20 mouse cellular contexts compared by ENCODE assay signal in the genomic region with DNA sequence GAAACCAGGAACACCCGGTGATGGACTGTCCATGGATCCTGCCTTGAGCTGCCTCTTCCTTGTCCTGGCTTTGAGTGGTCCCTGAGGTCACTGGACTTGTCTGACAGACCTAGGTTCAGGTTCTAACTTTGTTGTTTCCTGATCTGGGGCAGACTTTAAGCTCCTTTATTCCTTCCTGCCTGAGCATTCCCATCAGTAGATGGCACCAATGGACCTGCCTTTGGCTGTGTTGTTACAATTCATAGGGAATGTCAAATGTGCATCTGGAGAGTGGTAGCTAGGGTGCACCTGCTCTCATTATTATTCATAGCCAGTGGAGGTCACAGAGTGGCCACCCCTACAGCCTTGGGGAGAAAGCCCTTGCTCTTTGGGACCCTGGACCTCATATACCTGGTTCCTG.
A peak's percentile ranks its signal among the peaks of the same experiment; 100 is the strongest.
DNase-seq lines count a peak whose midpoint lies in the region; ATAC-seq and TF ChIP-seq lines count a peak whose summit lies in the region.
"Had no signal": no experiment of that assay in that cellular context is flagged by ENCODE, and none has a peak within 500 bp of the region (broad histone marks: within the 10 kb centered on the region; RNA-seq: fewer than 3 reads in every experiment).

No protein-coding gene starts in this region.

- 97% methylated on average over 1 of the region's 1 CpGs for WGBS in heart, embryonic 10.5 days
- 60% methylated on average over 1 of the region's 1 CpGs for WGBS in kidney, postnatal 0 days
- 90% methylated on average over 1 of the region's 1 CpGs for WGBS in midbrain, embryonic 14.5 days
- 84% methylated on average over 1 of the region's 1 CpGs for WGBS in midbrain, embryonic 10.5 days
- 75% methylated on average over 1 of the region's 1 CpGs for WGBS in stomach, postnatal 0 days

- no peak for TF ChIP-seq EP300 in stomach, postnatal 0 days (optimal IDR thresholded peaks at IDR 0.05)

- 0 out of 2 replicates have a peak overlapping the region, but pooled peaks have one; percentile 44 for H3K27ac ChIP-seq in heart, embryonic 10.5 days
- H3K27ac ChIP-seq in kidney, postnatal 0 days: no peak overlapping the region
- peak overlapping the region; percentile 26; the same call in 1 of the 2 replicates for H3K27ac ChIP-seq in midbrain, embryonic 14.5 days (replicated peaks; ENCODE audit: low read depth, low read length)
- no peak overlapping the region for H3K27ac ChIP-seq in midbrain, embryonic 10.5 days (replicated peaks)
- no peak overlapping the region for H3K27ac ChIP-seq in stomach, postnatal 0 days (replicated peaks)
- H3K27ac ChIP-seq: embryonic facial prominence, embryonic 13.5 days; liver, embryonic 14.5 days had no signal

- ATAC-seq in kidney, postnatal 0 days (replicated peaks; ENCODE audit: low FRiP score, low read depth): no peak
- no peak for ATAC-seq in midbrain, embryonic 14.5 days (ENCODE audit: low FRiP score, low TSS enrichment)
- no peak for ATAC-seq in stomach, postnatal 0 days (ENCODE audit: low FRiP score, low TSS enrichment)

- TF ChIP-seq CTCF in kidney, postnatal 0 days (IDR thresholded peaks at IDR 0.05; ENCODE audit: low read depth): peak; percentile 54
- peak; percentile 56 for TF ChIP-seq CTCF in stomach, postnatal 0 days (IDR thresholded peaks at IDR 0.05; ENCODE audit: low read depth)

- H3K4me1 ChIP-seq in heart, embryonic 10.5 days: peaks cover 95% of the 10 kb centered on the region
- peaks cover 56% of the 10 kb centered on the region for H3K4me1 ChIP-seq in kidney, postnatal 0 days (replicated peaks; ENCODE audit: insufficient read depth, low read length)
- H3K4me1 ChIP-seq in midbrain, embryonic 14.5 days (ENCODE audit: control insufficient read depth, insufficient read depth, low read length): peaks cover 42% of the 10 kb centered on the region
- H3K4me1 ChIP-seq in midbrain, embryonic 10.5 days: peaks cover 82% of the 10 kb centered on the region
- peaks cover 8% of the 10 kb centered on the region; the same call in 1 of the 2 replicates for H3K4me1 ChIP-seq in stomach, postnatal 0 days (replicated peaks; ENCODE audit: control insufficient read depth, insufficient read depth)

- intact Hi-C loops in heart, postnatal 10 days (cut with DNase I): no loop called here

- peaks cover 33% of the 10 kb centered on the region for H3K36me3 ChIP-seq in heart, embryonic 10.5 days
- no peaks in the 10 kb centered on the region for H3K36me3 ChIP-seq in kidney, postnatal 0 days (ENCODE audit: insufficient read depth, low read length)
- H3K36me3 ChIP-seq in midbrain, embryonic 14.5 days (ENCODE audit: control insufficient read depth, insufficient read depth, low read length): peaks cover 8% of the 10 kb centered on the region; the same call in 1 of the 2 replicates
- H3K36me3 ChIP-seq in midbrain, embryonic 10.5 days: peaks cover 66% of the 10 kb centered on the region
- H3K36me3 ChIP-seq in stomach, postnatal 0 days (ENCODE audit: control insufficient read depth, insufficient read depth, low read length): no peaks in the 10 kb centered on the region
- H3K36me3 ChIP-seq: hindbrain, embryonic 15.5 days had no signal

- no peak overlapping the region for H3K4me3 ChIP-seq in heart, embryonic 10.5 days
- no peak overlapping the region for H3K4me3 ChIP-seq in kidney, postnatal 0 days (replicated peaks; ENCODE audit: low read depth, low read length)
- no peak overlapping the region for H3K4me3 ChIP-seq in midbrain, embryonic 14.5 days (replicated peaks; ENCODE audit: low read depth, low read length)
- H3K4me3 ChIP-seq in midbrain, embryonic 10.5 days: no peak overlapping the region
- no peak overlapping the region for H3K4me3 ChIP-seq in stomach, postnatal 0 days (ENCODE audit: low read depth, low read length)
- H3K4me3 ChIP-seq: embryonic facial prominence, embryonic 13.5 days; hindbrain, embryonic 15.5 days; limb, embryonic 13.5 days; megakaryocyte, embryonic 14.5 days had no signal

- H3K27me3 ChIP-seq in heart, embryonic 10.5 days (ENCODE audit: insufficient read depth, poor library complexity, severe bottlenecking): no peaks in the 10 kb centered on the region
- no peaks in the 10 kb centered on the region for H3K27me3 ChIP-seq in kidney, postnatal 0 days (ENCODE audit: insufficient read depth, low read length)
- no peaks in the 10 kb centered on the region for H3K27me3 ChIP-seq in midbrain, embryonic 14.5 days (ENCODE audit: control insufficient read depth, insufficient read depth, low read length)
- no peaks in the 10 kb centered on the region for H3K27me3 ChIP-seq in midbrain, embryonic 10.5 days (ENCODE audit: low read depth, poor library complexity, severe bottlenecking)
- H3K27me3 ChIP-seq in stomach, postnatal 0 days (ENCODE audit: control insufficient read depth, insufficient read depth, low read length): no peaks in the 10 kb centered on the region
- H3K27me3 ChIP-seq: embryonic facial prominence, embryonic 13.5 days; hindbrain, embryonic 15.5 days; limb, embryonic 13.5 days; megakaryocyte, embryonic 14.5 days had no signal

- H3K4me2 ChIP-seq in kidney, postnatal 0 days (ENCODE audit: low read length): no peak overlapping the region
- H3K4me2 ChIP-seq in midbrain, embryonic 14.5 days (ENCODE audit: low read length): no peak overlapping the region
- no peak overlapping the region for H3K4me2 ChIP-seq in stomach, postnatal 0 days (replicated peaks; ENCODE audit: low read depth)
- H3K4me2 ChIP-seq: embryonic facial prominence, embryonic 13.5 days; hindbrain, embryonic 15.5 days; limb, embryonic 13.5 days had no signal

- no peaks in the 10 kb centered on the region for H3K9me3 ChIP-seq in heart, embryonic 10.5 days
- no peaks in the 10 kb centered on the region for H3K9me3 ChIP-seq in kidney, postnatal 0 days (replicated peaks; ENCODE audit: low read length)
- no peaks in the 10 kb centered on the region for H3K9me3 ChIP-seq in midbrain, embryonic 14.5 days (ENCODE audit: control insufficient read depth, low read length)
- 0 out of 2 replicates have a peak, but pooled peaks cover under 1% of the 10 kb centered on the region for H3K9me3 ChIP-seq in midbrain, embryonic 10.5 days (replicated peaks)
- no peaks in the 10 kb centered on the region for H3K9me3 ChIP-seq in stomach, postnatal 0 days (ENCODE audit: control insufficient read depth, low read length)
- H3K9me3 ChIP-seq: embryonic facial prominence, embryonic 13.5 days; hindbrain, embryonic 15.5 days; limb, embryonic 13.5 days had no signal

- no peak overlapping the region for H3K9ac ChIP-seq in kidney, postnatal 0 days (ENCODE audit: low read depth, low read length)
- H3K9ac ChIP-seq in midbrain, embryonic 14.5 days (replicated peaks; ENCODE audit: low read length): no peak overlapping the region
- no peak overlapping the region for H3K9ac ChIP-seq in stomach, postnatal 0 days (ENCODE audit: low read length)
- H3K9ac ChIP-seq: embryonic facial prominence, embryonic 13.5 days; hindbrain, embryonic 15.5 days; limb, embryonic 13.5 days; liver, embryonic 14.5 days had no signal

- DNase-seq in heart, embryonic 10.5 days (ENCODE audit: low spot score): no peak
- DNase-seq in heart, postnatal 10 days: no peak
- DNase-seq in kidney, postnatal 0 days (ENCODE audit: low spot score): no peak
- no peak for DNase-seq in kidney, postnatal 10 days
- no peak for DNase-seq in midbrain, embryonic 14.5 days
- no peak for DNase-seq in midbrain, embryonic 10.5 days (ENCODE audit: low spot score)
- no peak for DNase-seq in stomach, postnatal 0 days (ENCODE audit: low spot score)
- no peak for DNase-seq in gastrocnemius, postnatal 10 days
- DNase-seq: B cell, adult 2 months; cerebellum, adult 9-11 months; heart, adult 11 months; kidney, adult 8-10 months; kidney, postnatal 4 days; lung, postnatal 14 days; thymus, postnatal 36 days had no signal

Comparison
In these comparisons a context has a peak if more than half of its experiments do, and no peak if none do; other contexts are left out.
1. H3K27ac ChIP-seq: peak in heart, embryonic 10.5 days (single experiment) and midbrain, embryonic 14.5 days (single experiment); none in kidney, postnatal 0 days (single experiment), midbrain, embryonic 10.5 days (single experiment) and stomach, postnatal 0 days (single experiment).